Mouse (Mus musculus) lung, embryonic 16.5 days (tissue): Measurements from ENCODE around the gene Rab25. TPM values are rescaled to one million over a fixed set of nuclear protein-coding genes. Genes with fewer than 3 reads are reported as not detected.
"Not testable (repeated sequence)": the region's sequence is repeated elsewhere in the genome, so short reads cannot be mapped to it uniquely, and the experiment has no call there.

Experiments
- ATAC-seq: fragments of 200-750 bp; cut with Nextera tagmentation; 2 replicates; pipeline ENCODE4 v1.8.0; 2017; ENCODE audit warnings: low read depth, mild to moderate bottlenecking, moderate library complexity
- H3K27ac ChIP-seq: fragments of 300-500 bp; sonication (generic); 2 replicates; pipeline ENCODE4 v1.5.1; 2014; ENCODE audit warnings: mild to moderate bottlenecking, control low read depth, low read length
- H3K27me3 ChIP-seq: fragments of 300-500 bp; sonication (generic); 2 replicates; pipeline ENCODE4 v1.6.1; 2014; ENCODE audit warnings: low read depth, low read length, mixed read lengths; ENCODE audit not compliant: control insufficient read depth, insufficient read depth
- H3K36me3 ChIP-seq: fragments of 300-500 bp; sonication (generic); 2 replicates; pipeline ENCODE4 v1.6.1; 2014; ENCODE audit warnings: low read length; ENCODE audit not compliant: control insufficient read depth, insufficient read depth
- H3K4me1 ChIP-seq: fragments of 300-500 bp; sonication (generic); replicated peaks from 2 replicates; pipeline ENCODE4 v1.6.1; 2014; ENCODE audit warnings: low read length, mixed read lengths; ENCODE audit not compliant: control insufficient read depth, insufficient read depth
- H3K4me2 ChIP-seq: fragments of 300-500 bp; sonication (generic); 2 replicates; pipeline ENCODE4 v1.6.1; 2014; ENCODE audit warnings: low read depth, low read length, control low read depth
- H3K4me3 ChIP-seq: fragments of 300-500 bp; sonication (generic); 2 replicates; pipeline ENCODE4 v1.5.1; 2014; ENCODE audit warnings: mild to moderate bottlenecking, low read length, control low read depth
- H3K9ac ChIP-seq: fragments of 300-500 bp; sonication (generic); 2 replicates; pipeline ENCODE4 v1.6.1; 2014; ENCODE audit warnings: low read length, control low read depth
- H3K9me3 ChIP-seq: fragments of 300-500 bp; sonication (generic); 2 replicates; pipeline ENCODE4 v1.6.1; 2016; ENCODE audit warnings: low read length; ENCODE audit not compliant: control insufficient read depth
- whole genome bisulfite sequencing: fragments of 180-500 bp; shearing (Covaris S2); extraction: QIAGEN DNeasy Blood & Tissue Kit; methylation state at CpG from one replicate; pipeline ENCODE4 v1.1.7; 2014; 5-methylcytosine and 5-hydroxymethylcytosine counted together
- polyA plus RNA-seq: library from polyadenylated mRNA; unstranded; fragments of >200 nt; fragmentation: Nextera tagmentation; extraction: Ambion mirVana; gene quantifications from 2 replicates; pipeline ENCODE4 v1.2.1, GENCODE M21; 2015

Gene Rab25
- 48.0 and 61.2 TPM in 2 replicates for polyA plus RNA-seq

DNA sequence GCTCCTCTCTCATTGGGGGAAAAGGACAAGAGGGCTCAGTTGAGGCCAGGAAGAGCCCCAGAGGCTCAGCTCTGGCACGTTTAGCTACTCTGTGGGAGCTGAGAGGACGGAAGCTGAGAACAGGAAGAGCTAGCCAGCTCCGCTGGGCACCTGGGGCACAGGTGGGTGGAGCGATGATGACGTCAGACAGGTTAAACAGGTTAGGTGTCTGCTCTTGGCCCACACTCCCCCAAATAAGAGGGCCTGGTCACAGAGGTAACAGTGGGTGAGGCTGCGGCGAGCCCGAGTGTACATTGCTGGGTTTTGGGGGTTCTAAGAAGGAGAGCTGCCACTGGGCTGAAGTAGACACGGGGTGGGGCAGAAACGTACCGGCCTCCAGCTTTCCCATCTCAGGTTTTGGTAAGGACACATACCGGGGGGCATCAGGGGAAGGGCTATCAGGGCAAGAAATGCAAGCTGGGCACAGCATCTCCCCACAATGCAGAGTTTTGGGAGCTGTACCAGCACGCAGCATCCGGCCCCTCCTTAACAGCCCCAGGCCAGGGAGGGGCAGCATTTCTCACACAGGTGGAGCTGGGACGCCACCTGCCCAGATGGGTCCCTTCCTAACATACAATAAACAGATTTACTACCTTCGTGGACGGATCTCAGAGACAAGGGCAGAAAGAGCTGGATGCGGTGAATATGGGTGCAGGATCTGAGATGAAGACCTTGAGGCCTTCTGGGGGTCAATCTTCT, at the start of gene Rab25:
Rab25 (minus strand) TSS at position 121 of the 738 bp plus-strand sequence.
- Histone ChIP-seq H3K4me2 (peak within 1 kb of the TSS; percentile 49), H3K4me3 (peak within 1 kb of the TSS; percentile 26), H3K27ac (peak within 1 kb of the TSS; percentile 81), H3K36me3 (no peaks in the 10 kb centered on the region), H3K4me1 (peaks cover 9% of the 10 kb centered on the region), H3K9me3 (no peaks in the 10 kb centered on the region), H3K9ac (peak within 1 kb of the TSS; percentile 51; the same call in 1 of the 2 replicates), H3K27me3 (no peaks in the 10 kb centered on the region)
- peak; percentile 21 for ATAC-seq
- WGBS = 38% methylated on average over 18 of the region's 18 CpGs

DNA sequence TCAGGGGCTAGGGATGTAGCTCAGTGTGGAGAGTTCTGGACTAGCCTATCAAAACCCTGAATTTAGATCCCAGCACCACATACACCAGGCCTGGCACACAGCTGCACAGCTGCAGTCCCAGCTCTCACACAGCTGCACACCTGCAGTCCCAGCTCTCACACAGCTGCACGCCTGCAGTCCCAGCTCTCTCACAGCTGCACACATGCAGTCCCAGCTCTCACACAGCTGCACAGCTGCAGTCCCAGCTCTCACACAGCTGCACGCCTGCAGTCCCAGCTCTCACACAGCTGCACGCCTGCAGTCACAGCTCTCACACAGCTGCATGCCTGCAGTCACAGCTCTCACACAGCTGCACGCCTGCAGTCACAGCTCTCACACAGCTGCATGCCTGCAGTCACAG, 48.4 kb upstream of the Rab25 start:
- H3K4me3 ChIP-seq, ATAC-seq, H3K9ac ChIP-seq, H3K27me3 ChIP-seq, H3K4me2 ChIP-seq, H3K36me3 ChIP-seq, H3K9me3 ChIP-seq, H3K27ac ChIP-seq: not testable (repeated sequence)
- 78% methylated on average over 4 of the region's 4 CpGs for WGBS
- H3K4me1 ChIP-seq = peaks cover 17% of the 10 kb centered on the region

DNA sequence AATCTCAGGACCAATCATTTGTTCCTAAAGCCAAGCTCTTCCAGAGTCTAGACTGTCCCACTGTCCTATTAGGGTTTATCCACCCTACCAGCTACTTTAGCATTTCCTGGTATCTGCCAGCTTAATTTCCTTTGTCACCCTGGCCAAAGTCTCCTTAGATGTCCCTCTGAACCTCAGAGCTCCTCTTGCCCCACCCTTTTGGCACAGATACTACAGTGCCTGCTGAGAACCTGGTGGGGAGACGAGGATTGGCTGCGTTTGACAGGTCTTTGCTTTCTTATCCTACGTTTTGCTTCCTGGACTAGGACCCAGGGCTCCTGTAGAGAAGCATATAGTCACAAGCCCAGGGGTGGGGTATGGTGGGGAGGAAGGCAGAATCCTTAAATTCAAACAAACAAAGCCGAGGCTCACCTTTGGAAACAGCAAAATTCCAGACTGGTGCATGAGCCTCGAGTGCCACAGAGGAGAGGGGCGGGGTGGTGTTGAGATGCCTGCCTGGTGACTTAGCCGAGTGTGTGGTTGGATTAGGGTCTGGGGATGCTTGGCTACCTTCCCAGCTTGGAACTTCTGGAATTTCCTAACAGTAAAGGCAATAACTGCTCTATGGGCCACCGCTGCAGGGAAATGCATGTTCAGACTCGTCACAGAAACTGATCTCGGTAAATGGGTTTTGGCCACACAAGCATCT, 45.9 kb upstream of the Rab25 start:
- H3K27me3 ChIP-seq = no peaks in the 10 kb centered on the region
- WGBS = 20% methylated on average over 10 of the region's 10 CpGs
- ATAC-seq = peak; percentile 75
- peak overlapping the region; percentile 19 for H3K4me3 ChIP-seq
- H3K4me2 ChIP-seq = peak overlapping the region; percentile 40
- peak overlapping the region; percentile 94 for H3K27ac ChIP-seq
- H3K9me3 ChIP-seq = no peaks in the 10 kb centered on the region
- no peaks in the 10 kb centered on the region for H3K36me3 ChIP-seq
- no peak overlapping the region; the same call in 1 of the 2 replicates for H3K9ac ChIP-seq
- H3K4me1 ChIP-seq = peaks cover 27% of the 10 kb centered on the region

DNA sequence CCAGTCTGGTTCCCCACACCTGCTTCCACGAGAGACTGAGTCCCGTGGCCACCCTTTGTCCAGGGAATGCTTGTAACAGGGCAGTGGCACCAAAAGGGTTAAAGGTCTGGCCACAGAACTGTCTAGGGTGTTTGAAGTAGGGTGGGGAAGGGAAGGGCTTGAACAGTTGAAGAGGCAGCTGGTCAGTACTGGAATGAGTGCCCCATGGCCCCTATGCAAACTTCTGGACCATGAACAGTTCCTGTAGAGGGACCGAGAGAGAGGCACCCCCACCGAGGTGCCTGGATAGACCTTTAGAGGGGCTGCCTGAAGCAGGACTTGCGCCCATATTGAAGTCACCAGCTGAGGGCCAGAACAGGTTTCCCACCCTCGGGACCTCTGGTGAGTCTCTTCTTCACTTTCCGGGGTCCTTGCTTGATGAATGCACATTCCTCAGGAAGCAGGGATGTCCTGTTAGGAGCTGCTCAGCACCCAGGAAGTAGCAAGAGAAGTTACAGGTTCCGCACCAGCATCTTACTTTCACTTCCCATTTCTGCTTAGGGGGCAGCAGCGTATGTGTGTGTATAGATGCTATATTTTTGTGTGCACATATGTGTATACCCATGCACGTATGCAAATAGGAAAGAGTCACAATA, 45.0 kb upstream of the Rab25 start:
- H3K4me3 ChIP-seq = peak overlapping the region; percentile 22
- H3K9me3 ChIP-seq = no peaks in the 10 kb centered on the region
- peaks cover 27% of the 10 kb centered on the region for H3K4me1 ChIP-seq
- WGBS = 58% methylated on average over 10 of the region's 10 CpGs
- no peaks in the 10 kb centered on the region for H3K27me3 ChIP-seq
- peak overlapping the region; percentile 92 for H3K27ac ChIP-seq
- 0 out of 2 replicates have a peak overlapping the region, but pooled peaks have one; percentile 39 for H3K9ac ChIP-seq
- H3K36me3 ChIP-seq = 0 out of 2 replicates have a peak, but pooled peaks cover 2% of the 10 kb centered on the region
- peak; percentile 39; the same call in 1 of the 2 replicates for ATAC-seq
- peak overlapping the region; percentile 24 for H3K4me2 ChIP-seq

DNA sequence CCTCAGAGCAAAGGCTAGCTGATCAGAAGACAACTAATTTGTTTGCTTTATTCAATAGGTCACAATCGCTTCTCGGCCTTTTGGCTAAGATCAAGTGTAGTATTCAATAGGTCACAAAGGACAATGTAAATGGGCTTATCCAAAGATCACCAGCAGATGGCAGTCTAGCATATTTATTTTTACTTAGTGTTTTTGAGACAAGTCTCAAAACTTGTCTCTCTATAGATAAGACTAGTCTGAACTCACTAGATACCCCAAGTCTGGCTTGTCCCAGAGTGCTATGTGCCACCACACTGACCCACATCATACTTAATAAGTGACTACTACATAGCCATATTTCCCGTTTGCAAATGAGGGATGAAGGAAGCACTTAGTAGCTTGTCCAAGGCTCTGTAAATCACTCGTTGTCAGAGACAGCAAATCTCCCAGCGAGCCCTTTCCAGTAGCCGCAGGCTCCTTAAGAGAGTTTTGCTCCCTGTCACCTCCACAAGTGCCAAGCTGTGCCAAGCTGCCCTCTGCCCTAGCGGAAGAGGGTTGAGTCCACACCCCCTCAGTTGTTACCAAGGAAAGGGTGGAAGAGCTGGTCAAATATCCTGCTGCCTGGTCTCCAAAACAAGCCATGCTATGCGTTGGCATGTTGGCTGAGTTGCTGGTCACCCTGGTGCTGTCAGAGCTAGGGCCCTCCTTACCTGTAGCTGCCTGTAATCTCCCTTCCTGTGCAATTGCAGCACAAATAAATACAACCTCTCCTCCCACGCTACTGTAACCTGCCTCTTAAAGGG, 44.0 kb upstream of the Rab25 start:
- 13% methylated on average over 9 of the region's 9 CpGs for WGBS
- peak overlapping the region; percentile 92 for H3K27ac ChIP-seq

DNA sequence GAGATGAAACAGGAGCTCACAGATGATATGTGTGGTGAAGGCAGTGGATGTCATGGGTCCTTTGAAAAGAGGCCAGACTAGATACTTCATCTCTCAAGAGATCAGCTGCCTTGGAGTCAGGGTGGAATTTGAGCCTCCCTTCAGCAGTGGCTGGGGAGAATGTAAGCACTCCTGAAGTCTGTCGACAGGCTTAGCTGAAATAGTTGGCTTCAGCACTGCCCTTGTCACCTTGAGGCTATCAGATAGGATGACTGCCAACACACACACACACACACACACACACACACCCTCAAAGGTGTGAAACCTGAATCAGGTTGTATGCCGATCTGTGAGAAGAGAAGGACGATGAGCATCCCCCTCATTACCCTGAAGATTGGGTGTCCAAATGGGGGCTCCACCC, 42.9 kb upstream of the Rab25 start:
- H3K9ac ChIP-seq = 0 out of 2 replicates have a peak overlapping the region, but pooled peaks have one; percentile 25
- no peak overlapping the region for H3K4me2 ChIP-seq
- no peaks in the 10 kb centered on the region for H3K27me3 ChIP-seq
- H3K9me3 ChIP-seq = no peaks in the 10 kb centered on the region
- H3K36me3 ChIP-seq = peaks cover 12% of the 10 kb centered on the region; the same call in 1 of the 2 replicates
- ATAC-seq = peak; percentile 60
- 24% methylated on average over 3 of the region's 3 CpGs for WGBS
- H3K4me3 ChIP-seq = no peak overlapping the region
- peak overlapping the region; percentile 92 for H3K27ac ChIP-seq
- H3K4me1 ChIP-seq = peaks cover 27% of the 10 kb centered on the region

More for the DNA sequence above, 44.0 kb upstream of the Rab25 start:
- no peaks in the 10 kb centered on the region for H3K9me3 ChIP-seq
- H3K4me1 ChIP-seq = peaks cover 27% of the 10 kb centered on the region
- H3K4me3 ChIP-seq = peak overlapping the region; percentile 25; the same call in 1 of the 2 replicates
- H3K27me3 ChIP-seq = no peaks in the 10 kb centered on the region
- ATAC-seq = peak; percentile 29
- peaks cover 5% of the 10 kb centered on the region; the same call in 1 of the 2 replicates for H3K36me3 ChIP-seq
- H3K4me2 ChIP-seq = peak overlapping the region; percentile 12
- peak overlapping the region; percentile 39; the same call in 1 of the 2 replicates for H3K9ac ChIP-seq

DNA sequence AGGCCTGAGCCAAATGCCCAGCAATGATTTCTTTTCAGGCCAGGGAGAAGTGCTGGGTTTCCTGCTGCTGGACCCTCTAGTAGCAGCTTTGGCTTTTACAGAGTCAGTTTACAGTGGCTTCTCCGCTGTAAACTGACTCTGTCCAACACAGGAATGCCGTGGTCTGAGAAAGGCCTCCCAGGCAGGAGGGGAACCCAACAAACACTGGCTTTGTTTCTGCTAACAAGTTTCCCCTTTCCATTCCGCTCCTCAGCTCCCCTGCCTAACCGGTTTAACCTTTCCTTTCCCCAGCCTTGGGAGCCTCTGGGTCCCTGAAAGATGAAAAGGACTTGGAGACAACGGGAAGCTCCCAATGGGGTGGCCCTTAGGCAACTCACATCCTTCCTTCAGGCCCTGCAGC, 42.1 kb upstream of the Rab25 start:
- Histone ChIP-seq H3K27me3 (no peaks in the 10 kb centered on the region), H3K9ac (0 out of 2 replicates have a peak overlapping the region, but pooled peaks have one; percentile 25), H3K9me3 (no peaks in the 10 kb centered on the region), H3K36me3 (peaks cover 12% of the 10 kb centered on the region; the same call in 1 of the 2 replicates), H3K4me3 (no peak overlapping the region), H3K4me2 (no peak overlapping the region), H3K4me1 (peaks cover 27% of the 10 kb centered on the region), H3K27ac (peak overlapping the region; percentile 92)
- 24% methylated on average over 5 of the region's 5 CpGs for WGBS
- ATAC-seq = no peak

DNA sequence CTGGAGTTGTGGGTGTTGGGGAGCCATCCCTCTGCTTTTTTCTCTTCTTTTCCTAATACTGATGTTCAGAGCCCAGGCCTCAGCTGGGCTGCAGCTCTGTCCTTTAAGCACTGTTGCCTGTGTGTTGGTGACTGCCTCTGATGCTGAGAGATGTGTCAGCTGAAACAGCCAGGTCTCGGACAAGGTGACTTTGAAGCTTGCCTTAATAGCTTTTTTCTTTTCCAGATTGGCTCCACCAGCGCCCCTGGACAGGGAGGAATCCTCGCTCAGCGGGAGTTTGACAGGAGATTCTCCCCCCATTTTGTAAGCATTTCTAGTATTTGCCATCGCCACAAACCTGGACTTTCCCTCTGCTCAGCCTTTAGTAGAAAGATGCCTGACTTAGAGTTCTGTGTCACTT, 38.5 kb upstream of the Rab25 start:
- peak overlapping the region; percentile 85; the same call in 1 of the 2 replicates for H3K27ac ChIP-seq
- H3K4me2 ChIP-seq = no peak overlapping the region
- H3K9ac ChIP-seq = no peak overlapping the region
- H3K9me3 ChIP-seq = no peaks in the 10 kb centered on the region
- peaks cover 35% of the 10 kb centered on the region for H3K36me3 ChIP-seq
- ATAC-seq = no peak
- H3K4me1 ChIP-seq = peaks cover 11% of the 10 kb centered on the region
- no peaks in the 10 kb centered on the region for H3K27me3 ChIP-seq
- no peak overlapping the region for H3K4me3 ChIP-seq
- WGBS = 79% methylated on average over 5 of the region's 5 CpGs
